Mouse (Mus musculus) common myeloid progenitor, adult 5-6 weeks (primary cell): ENCODE measurements around the gene Uroc1. TPM values are rescaled to one million over a fixed set of nuclear protein-coding genes. Genes with fewer than 3 reads are reported as not detected.

Experiments
- ATAC-seq: replicated peaks from 2 replicates; pipeline ENCODE4 v1.8.0; 2016; ENCODE audit warnings: low read depth, mild to moderate bottlenecking, moderate TSS enrichment, inconsistent platforms; ENCODE audit not compliant: poor library complexity, severe bottlenecking
- total RNA-seq: library from RNA; stranded (forward); fragments of 200-1000, 187-1606 nt; gene quantifications from 2 replicates; pipeline ENCODE4 v1.2.3, GENCODE M21; 2017

The Uroc1 gene
- total RNA-seq, 1 experiment from 2014 or later, result not detected

GRCm38 (mm10) chr6:90348500-90348899, 15.4 kb downstream of the Uroc1 start:
- no peak for ATAC-seq

- no peak for ATAC-seq
These were observed 16.9 kb downstream of the Uroc1 start for GRCm38 (mm10) chr6:90350011-90350410.

- ATAC-seq, result no peak
These were observed 25.1 kb downstream of the Uroc1 start for GRCm38 (mm10) chr6:90358142-90358541.

GRCm38 (mm10) chr6:90359445-90359844, 26.4 kb downstream of the Uroc1 start:
- no peak for ATAC-seq

GRCm38 (mm10) chr6:90360024-90360781, 27.1 kb downstream of the Uroc1 start:
- ATAC-seq, result peak; percentile 67

- ATAC-seq, result no peak
These were observed 28.0 kb downstream of the Uroc1 start for GRCm38 (mm10) chr6:90360922-90361614.

GRCm38 (mm10) chr6:90363301-90363700, 30.2 kb downstream of the Uroc1 start:
- ATAC-seq, result no peak

- ATAC-seq, result peak; percentile 98
These were observed 36.1 kb downstream of the Uroc1 start, which contains the start of gene Zxdc for GRCm38 (mm10) chr6:90368976-90369724. TSS of gene Zxdc (plus strand) at chr6:90369492.

GRCm38 (mm10) chr6:90369725-90370553, 36.9 kb downstream of the Uroc1 start:
- peak; percentile 43 for ATAC-seq

- no peak for ATAC-seq
These were observed 41.6 kb downstream of the Uroc1 start for GRCm38 (mm10) chr6:90374647-90375046.

- ATAC-seq, result no peak
These were observed 44.6 kb downstream of the Uroc1 start for GRCm38 (mm10) chr6:90377708-90378107.

GRCm38 (mm10) chr6:90381465-90381864, 48.4 kb downstream of the Uroc1 start:
- no peak for ATAC-seq

- ATAC-seq, result no peak
These were observed 57.5 kb downstream of the Uroc1 start for GRCm38 (mm10) chr6:90390629-90391028.

- ATAC-seq, result no peak
These were observed 60.9 kb downstream of the Uroc1 start for GRCm38 (mm10) chr6:90393948-90394347.

- no peak for ATAC-seq
These were observed 62.7 kb downstream of the Uroc1 start for GRCm38 (mm10) chr6:90395751-90396150.

- no peak for ATAC-seq
These were observed 64.2 kb downstream of the Uroc1 start for GRCm38 (mm10) chr6:90397291-90397690.

- ATAC-seq, result no peak
These were observed 75.5 kb downstream of the Uroc1 start for GRCm38 (mm10) chr6:90408632-90409031.

- ATAC-seq, result no peak
These were observed 77.9 kb downstream of the Uroc1 start for GRCm38 (mm10) chr6:90410972-90411371.

GRCm38 (mm10) chr6:90411926-90412325, 78.8 kb downstream of the Uroc1 start:
- ATAC-seq, result no peak
